Mouse (Mus musculus) MEL (cell line): ENCODE results near the gene Sh2b2. TPM values are rescaled to one million over a fixed set of nuclear protein-coding genes. Genes with fewer than 3 reads are reported as not detected.

Experiments
- DNase-seq: peaks from one replicate; pipeline ENCODE4 v3.0.0; 2011; ENCODE audit warnings: low read depth, low spot score
- H3K27ac ChIP-seq: 2 replicates; pipeline ENCODE4 v1.5.1; 2012; ENCODE audit warnings: low read depth, mild to moderate bottlenecking, control low read depth, low read length, moderate library complexity; ENCODE audit not compliant: control insufficient read depth
- H3K27me3 ChIP-seq, 2 experiments: fragments of 150-350 bp in 1 of 2; sonication (generic) in 1 of 2; 2 replicates each; pipeline ENCODE4 v1.6.1; 2012; ENCODE audit warnings: low read length in 2 of 2, mild to moderate bottlenecking in 2 of 2, improper control_type of control experiment in 1 of 2, moderate library complexity in 1 of 2; ENCODE audit not compliant: insufficient read depth in 2 of 2, control insufficient read depth in 1 of 2
- H3K36me3 ChIP-seq, 2 experiments: 2 replicates each; pipeline ENCODE4 v1.6.1; 2012 to 2014; ENCODE audit warnings: low read length in 2 of 2, improper control_type of control experiment in 1 of 2, inconsistent platforms in 1 of 2, mild to moderate bottlenecking in 1 of 2; ENCODE audit not compliant: insufficient read depth in 2 of 2, control insufficient read depth in 1 of 2
- H3K4me1 ChIP-seq, 2 experiments: fragments of 150-350 bp in 1 of 2; sonication (generic) in 1 of 2; 2 replicates each; pipeline ENCODE4 v1.6.1; 2012; ENCODE audit warnings: low read length in 2 of 2, improper control_type of control experiment in 1 of 2, mild to moderate bottlenecking in 1 of 2; ENCODE audit not compliant: insufficient read depth in 2 of 2, control insufficient read depth in 1 of 2
- H3K4me3 ChIP-seq, 2 experiments: fragments of 150-350 bp in 1 of 2; sonication (generic) in 1 of 2; 2 replicates each; pipeline ENCODE4 v1.5.1; 2012; ENCODE audit warnings: low read depth in 2 of 2, low read length in 2 of 2, mild to moderate bottlenecking in 2 of 2, moderate library complexity in 2 of 2, control low read depth in 1 of 2, improper control_type of control experiment in 1 of 2; ENCODE audit not compliant: control insufficient read depth in 1 of 2, insufficient read depth in 1 of 2
- H3K79me2 ChIP-seq: 2 replicates; pipeline ENCODE4 v1.6.1; 2012; ENCODE audit warnings: mild to moderate bottlenecking, low read length, moderate library complexity; ENCODE audit not compliant: control insufficient read depth, poor library complexity, insufficient read depth
- H3K9ac ChIP-seq: 2 replicates; pipeline ENCODE4 v1.6.1; 2012; ENCODE audit warnings: low read depth, mild to moderate bottlenecking, control low read depth, low read length, moderate library complexity; ENCODE audit not compliant: control insufficient read depth, poor library complexity, severe bottlenecking
- H3K9me3 ChIP-seq: fragments of 150-350 bp; sonication (generic); replicated peaks from 2 replicates; pipeline ENCODE4 v1.6.1; 2012; ENCODE audit warnings: mild to moderate bottlenecking, low read length, improper control_type of control experiment, moderate library complexity; ENCODE audit not compliant: insufficient read depth
- BHLHE40 ChIP-seq: IDR thresholded peaks from 2 replicates; pipeline ENCODE4 v1.6.1; 2012; ENCODE audit warnings: low read depth, mild to moderate bottlenecking, inconsistent platforms, low read length, improper control_type of control experiment, borderline replicate concordance
- CHD1 ChIP-seq: IDR thresholded peaks from 2 replicates; pipeline ENCODE4 v1.6.1; 2012; ENCODE audit warnings: low read depth, mild to moderate bottlenecking, inconsistent platforms, low read length, improper control_type of control experiment
- CHD2 ChIP-seq: IDR thresholded peaks from 2 replicates; pipeline ENCODE4 v1.6.1; 2011; ENCODE audit warnings: low read length, improper control_type of control experiment
- CTCF ChIP-seq, 3 experiments: IDR thresholded peaks in 2 of 3; conservative IDR thresholded peaks in 1 of 3; 2 replicates each; pipeline ENCODE4 v1.5.1; 2011 to 2012; ENCODE audit warnings: low read length in 3 of 3, low read depth in 2 of 3, mild to moderate bottlenecking in 2 of 3, improper control_type of control experiment in 1 of 3, inconsistent platforms in 1 of 3, mixed read lengths in 1 of 3, moderate library complexity in 1 of 3; ENCODE audit not compliant: control insufficient read depth in 1 of 3, insufficient read depth in 1 of 3, poor library complexity in 1 of 3, severe bottlenecking in 1 of 3
- E2F4 ChIP-seq: IDR thresholded peaks from 2 replicates; pipeline ENCODE4 v1.6.1; 2011; ENCODE audit warnings: low read depth, low read length, improper control_type of control experiment, borderline replicate concordance
- ELF1 ChIP-seq: IDR thresholded peaks from 2 replicates; pipeline ENCODE4 v1.6.1; 2014; ENCODE audit warnings: low read depth, mild to moderate bottlenecking, inconsistent platforms, low read length, improper control_type of control experiment, moderate library complexity
- EP300 ChIP-seq, 2 experiments: IDR thresholded peaks; 2 replicates each; pipeline ENCODE4 v1.6.1; 2011; ENCODE audit warnings: improper control_type of control experiment in 2 of 2, low read length in 2 of 2, low read depth in 1 of 2, mild to moderate bottlenecking in 1 of 2
- ETS1 ChIP-seq: IDR thresholded peaks from 2 replicates; pipeline ENCODE4 v1.6.1; 2012; ENCODE audit warnings: low read depth, mild to moderate bottlenecking, inconsistent platforms, low read length, improper control_type of control experiment, moderate library complexity
- GABPA ChIP-seq: IDR thresholded peaks from 2 replicates; pipeline ENCODE4 v1.6.1; 2012; ENCODE audit warnings: low read depth, mild to moderate bottlenecking, inconsistent platforms, low read length, improper control_type of control experiment, moderate library complexity
- GATA1 ChIP-seq: IDR thresholded peaks from 2 replicates; pipeline ENCODE4 v1.6.1; 2011; ENCODE audit warnings: low read depth, low read length, improper control_type of control experiment
- HCFC1 ChIP-seq: IDR thresholded peaks from 2 replicates; pipeline ENCODE4 v1.6.1; 2012; ENCODE audit warnings: low read depth, mild to moderate bottlenecking, inconsistent platforms, low read length, improper control_type of control experiment, moderate library complexity
- JUND ChIP-seq: IDR thresholded peaks from 2 replicates; pipeline ENCODE4 v1.6.1; 2011; ENCODE audit warnings: low read depth, mild to moderate bottlenecking, improper control_type of control experiment, low read length
- MAX ChIP-seq: IDR thresholded peaks from 2 replicates; pipeline ENCODE4 v1.6.1; 2011; ENCODE audit warnings: low read length, improper control_type of control experiment
- MEF2A ChIP-seq: IDR thresholded peaks from 2 replicates; pipeline ENCODE4 v1.6.1; 2014; ENCODE audit warnings: low read depth, mild to moderate bottlenecking, inconsistent platforms, low read length, improper control_type of control experiment; ENCODE audit not compliant: poor library complexity, insufficient replicate concordance, severe bottlenecking; ENCODE audit errors: extremely low read depth
- MYB ChIP-seq: IDR thresholded peaks from 2 replicates; pipeline ENCODE4 v1.6.1; 2011; ENCODE audit warnings: mild to moderate bottlenecking, low read depth, low read length, improper control_type of control experiment
- NELFE ChIP-seq: IDR thresholded peaks from 2 replicates; pipeline ENCODE4 v1.6.1; 2011; ENCODE audit warnings: low read depth, low read length, improper control_type of control experiment
- NRF1 ChIP-seq: IDR thresholded peaks from 2 replicates; pipeline ENCODE4 v1.6.1; 2014; ENCODE audit warnings: low read depth, mild to moderate bottlenecking, inconsistent platforms, low read length, improper control_type of control experiment, moderate library complexity; ENCODE audit not compliant: poor library complexity, insufficient read depth, severe bottlenecking
- POLR2AphosphoS2 ChIP-seq: IDR thresholded peaks from 2 replicates; pipeline ENCODE4 v1.6.1; 2011; ENCODE audit warnings: low read length, improper control_type of control experiment
- POLR2AphosphoS5 ChIP-seq: IDR thresholded peaks from 2 replicates; pipeline ENCODE4 v1.6.1; 2012; ENCODE audit warnings: low read depth, borderline replicate concordance, mild to moderate bottlenecking, inconsistent platforms, low read length, moderate library complexity, mixed read lengths
- RAD21 ChIP-seq: IDR thresholded peaks from 2 replicates; pipeline ENCODE4 v1.6.1; 2011; ENCODE audit warnings: mild to moderate bottlenecking, low read depth, low read length, improper control_type of control experiment
- SIN3A ChIP-seq: IDR thresholded peaks from 2 replicates; pipeline ENCODE4 v1.6.1; 2012; ENCODE audit warnings: low read length, improper control_type of control experiment, inconsistent platforms
- SMC3 ChIP-seq: IDR thresholded peaks from 2 replicates; pipeline ENCODE4 v1.6.1; 2011; ENCODE audit warnings: low read depth, low read length, improper control_type of control experiment
- TCF12 ChIP-seq: IDR thresholded peaks from 2 replicates; pipeline ENCODE4 v1.6.1; 2014; ENCODE audit warnings: low read depth, mild to moderate bottlenecking, inconsistent platforms, low read length, improper control_type of control experiment, moderate library complexity
- ZC3H11A ChIP-seq: IDR thresholded peaks from 2 replicates; pipeline ENCODE4 v1.6.1; 2012; ENCODE audit warnings: low read depth, mild to moderate bottlenecking, inconsistent platforms, low read length, improper control_type of control experiment
- ZKSCAN1 ChIP-seq: IDR thresholded peaks from 2 replicates; pipeline ENCODE4 v1.6.1; 2012; ENCODE audit warnings: low read depth, mild to moderate bottlenecking, inconsistent platforms, low read length, improper control_type of control experiment, moderate library complexity
- ZMIZ1 ChIP-seq: IDR thresholded peaks from 2 replicates; pipeline ENCODE4 v1.6.1; 2012; ENCODE audit warnings: low read depth, mild to moderate bottlenecking, inconsistent platforms, low read length, improper control_type of control experiment, moderate library complexity
- ZNF384 ChIP-seq: IDR thresholded peaks from 2 replicates; pipeline ENCODE4 v1.6.1; 2012; ENCODE audit warnings: low read depth, mild to moderate bottlenecking, inconsistent platforms, low read length, improper control_type of control experiment
- polyA plus RNA-seq, 2 experiments: library from polyadenylated mRNA; stranded (reverse) in 1 of 2; unstranded in 1 of 2; fragments of >175 nt in 1 of 2; fragments of >200 nt in 1 of 2; gene quantifications; 2 replicates each; pipeline versions ENCODE4 v1.2.1 to v1.2.4; 2012; ENCODE audit warnings: low replicate concordance in 2 of 2, low read depth in 1 of 2; ENCODE audit not compliant: insufficient read length in 2 of 2, insufficient read depth in 1 of 2, missing spikeins in 1 of 2
- total RNA-seq: library from RNA; depleted of rRNA; stranded (reverse); fragments of 300-350 nt; gene quantifications from 2 replicates; pipeline ENCODE4 v1.2.3, GENCODE M21; 2012

Sh2b2 gene
- total and polyA plus RNA-seq, 3 experiments: 0.07 TPM; not detected in 2

DNA sequence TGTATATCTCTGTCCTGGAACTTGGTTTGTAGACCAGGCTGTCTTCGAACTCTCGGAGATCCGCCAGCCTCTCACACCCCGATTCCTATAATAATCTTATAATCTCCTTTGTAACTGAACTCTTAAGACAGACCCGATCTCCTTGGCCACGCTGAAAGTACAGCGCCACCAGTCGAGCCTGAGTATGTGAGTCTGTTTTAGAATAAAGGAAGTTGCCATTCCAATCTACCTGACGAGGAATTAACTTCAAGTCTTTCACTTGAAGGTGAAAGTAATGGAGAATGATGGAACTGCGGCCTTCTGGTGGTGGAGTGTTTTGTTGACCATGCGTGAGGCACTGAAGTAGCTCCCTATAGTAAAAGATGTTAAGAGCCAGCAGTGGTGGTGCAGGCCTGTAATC lies 46.8 kb downstream of the Sh2b2 start:
- no peak; the same call in 1 of the 2 replicates for TF ChIP-seq ELF1
- 0 out of 2 replicates have a peak, but pooled peaks have one; percentile 37 for TF ChIP-seq CHD1
- TF ChIP-seq EP300 (IDR thresholded peaks at IDR 0.05; ENCODE audit: low read depth in 1 of 2, low read length in 2 of 2): 0 out of 4 replicates have a peak, but pooled peaks of 1 of the 2 experiments have one; percentile 5
- TF ChIP-seq HCFC1: 0 out of 2 replicates have a peak, but pooled peaks have one; percentile 23
- no peak for TF ChIP-seq GATA1
- peak in 2 of 3 experiments; percentile 29 to 55; a peak in 3 of 6 replicates for TF ChIP-seq CTCF (IDR thresholded peaks at IDR 0.05 in 2 of 3, conservative IDR thresholded peaks at IDR 0.05 in 1 of 3; ENCODE audit: control insufficient read depth in 1 of 3, insufficient read depth in 1 of 3, low read depth in 2 of 3, low read length in 3 of 3, poor library complexity in 1 of 3, severe bottlenecking in 1 of 3)
- TF ChIP-seq ZNF384: peak; percentile 47; the same call in 1 of the 2 replicates
- TF ChIP-seq SIN3A: no peak
- no peak for TF ChIP-seq GABPA
- H3K9ac ChIP-seq: peak overlapping the region; percentile 74
- H3K79me2 ChIP-seq: peaks cover 14% of the 10 kb centered on the region
- peak; percentile 74 for DNase-seq
- H3K27ac ChIP-seq: peak overlapping the region; percentile 41; the same call in 1 of the 2 replicates
- peaks cover 8 to 9% of the 10 kb centered on the region in 2 experiments for H3K36me3 ChIP-seq
- H3K4me3 ChIP-seq: peak overlapping the region; percentile 74 to 100
- H3K27me3 ChIP-seq: no peaks in the 10 kb centered on the region
- no peaks in the 10 kb centered on the region for H3K9me3 ChIP-seq
- peaks cover 0 to 7% of the 10 kb centered on the region in 2 experiments; a peak in 3 of 4 replicates for H3K4me1 ChIP-seq

DNA sequence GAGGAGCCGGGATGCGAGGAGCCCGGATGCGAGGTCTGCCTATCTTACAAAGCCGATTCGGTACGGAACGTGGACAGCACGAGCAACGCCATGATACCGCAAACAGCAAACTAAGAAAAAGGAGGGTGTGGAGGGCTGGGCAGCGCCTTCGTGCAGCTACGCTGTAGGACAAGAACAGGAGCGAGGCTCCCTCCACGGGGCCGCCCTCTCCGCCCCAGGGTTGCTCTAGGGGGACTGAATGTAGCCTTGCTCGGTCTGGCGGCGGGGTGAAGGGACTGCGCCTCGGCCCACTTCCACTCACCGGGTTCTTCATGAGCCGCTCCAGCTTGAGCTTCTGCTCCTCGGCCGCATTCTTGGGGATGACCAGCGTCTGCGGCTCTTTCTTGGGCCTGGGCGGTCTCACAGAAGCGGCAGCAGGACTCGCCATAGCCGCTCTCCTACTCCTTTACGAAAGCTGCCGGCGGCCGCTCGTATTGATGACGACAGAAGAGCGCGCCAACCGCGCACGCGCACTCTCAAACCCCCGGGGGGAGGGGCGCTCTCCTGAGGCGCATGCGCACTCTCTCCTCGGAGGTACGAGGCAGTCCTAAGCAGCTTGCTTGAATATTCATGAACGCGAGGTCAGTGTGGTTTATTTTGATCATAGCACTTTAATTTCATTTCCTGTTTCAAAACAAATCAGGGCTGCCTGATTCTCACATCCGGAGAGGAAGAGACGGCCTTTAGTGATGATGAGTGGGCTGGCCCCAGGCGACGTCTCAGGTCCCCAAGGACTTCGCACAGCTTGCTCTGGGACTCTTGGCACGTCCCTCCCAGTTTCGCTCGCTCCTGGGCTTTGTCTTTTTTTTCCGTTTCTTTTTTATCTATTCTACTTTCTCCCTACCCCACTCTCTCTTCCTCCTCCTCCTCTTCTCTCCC lies 47.6 kb downstream of the Sh2b2 start, which contains the start of gene Prkrip1:
Prkrip1 (minus strand) TSS at position 490 of the 918 bp plus-strand sequence.
- H3K27me3 ChIP-seq: no peaks in the 10 kb centered on the region
- H3K4me1 ChIP-seq: peaks cover 0 to 7% of the 10 kb centered on the region in 2 experiments; a peak in 3 of 4 replicates
- H3K9ac ChIP-seq: peak within 1 kb of the TSS; percentile 97
- no peaks in the 10 kb centered on the region for H3K9me3 ChIP-seq
- H3K4me3 ChIP-seq: peak within 1 kb of the TSS; percentile 93 to 100
- DNase-seq: peak; percentile 98
- peak within 1 kb of the TSS; percentile 88 for H3K27ac ChIP-seq
- peaks cover 9 to 11% of the 10 kb centered on the region in 2 experiments for H3K36me3 ChIP-seq
- H3K79me2 ChIP-seq: peaks cover 14% of the 10 kb centered on the region
- TF ChIP-seq SMC3 (no peak), ETS1 (0 out of 2 replicates have a peak, but pooled peaks have one; percentile 20), NELFE (peak; percentile 92), EP300 (IDR thresholded peaks at IDR 0.05; ENCODE audit: low read depth in 1 of 2, low read length in 2 of 2) (peak in 1 of 2 experiments; percentile 21; a peak in 2 of 4 replicates), BHLHE40 (peak; percentile 59), CHD1 (no peak), ZMIZ1 (peak; percentile 87; the same call in 1 of the 2 replicates), RAD21 (no peak), POLR2AphosphoS2 (peak; percentile 80), MEF2A (0 out of 2 replicates have a peak, but pooled peaks have one; percentile 16), MAX (peak; percentile 66), CHD2 (peak; percentile 58), E2F4 (no peak), GABPA (no peak), JUND (no peak), TCF12 (peak; percentile 47; the same call in 1 of the 2 replicates), MYB (no peak), ZKSCAN1 (no peak), NRF1 (peak; percentile 94), POLR2AphosphoS5 (no peak), GATA1 (no peak), ZC3H11A (0 out of 2 replicates have a peak, but pooled peaks have one; percentile 12)
